Mouse (Mus musculus): ENCODE measurements around the gene Naa38. TPM values are rescaled to one million over a fixed set of nuclear protein-coding genes. Genes with fewer than 3 reads are reported as not detected.
"Not testable (repeated sequence)": the region's sequence is repeated elsewhere in the genome, so short reads cannot be mapped to it uniquely, and the experiment has no call there.

Naa38 gene
- total RNA-seq, 2 experiments from 2014 or later: 97.9 to 108 TPM

GRCm38 (mm10) chr11:69371601-69372000, 23.7 kb upstream of the Naa38 start:
- DNase-seq (ENCODE audit: low spot score in 2 of 2): peak in 1 of 2 experiments; percentile 18
- intact Hi-C loops (cut with DNase I): no loop called here

GRCm38 (mm10) chr11:69372056-69372779, 23.1 kb upstream of the Naa38 start:
- DNase-seq (ENCODE audit: low spot score in 2 of 2): peak; percentile 53 to 61
- intact Hi-C loops (cut with DNase I): no loop called here

- no peak for DNase-seq (ENCODE audit: low spot score in 2 of 2)
- intact Hi-C loops (cut with DNase I): no loop called here
Observed at GRCm38 (mm10) chr11:69372780-69373170, 22.5 kb upstream of the Naa38 start.

- DNase-seq (ENCODE audit: low spot score in 2 of 2): no peak
- intact Hi-C loops (cut with DNase I): no loop called here
Observed at GRCm38 (mm10) chr11:69373223-69373965, 21.9 kb upstream of the Naa38 start.

GRCm38 (mm10) chr11:69375646-69376045, 19.6 kb upstream of the Naa38 start:
- no peak for DNase-seq (ENCODE audit: low spot score in 2 of 2)
- intact Hi-C loops (cut with DNase I): no loop called here

GRCm38 (mm10) chr11:69377766-69378165, 17.5 kb upstream of the Naa38 start:
- intact Hi-C loops (cut with DNase I): no loop called here
- no peak for DNase-seq (ENCODE audit: low spot score in 2 of 2)

- DNase-seq (ENCODE audit: low spot score in 2 of 2): no peak
- intact Hi-C loops (cut with DNase I): no loop called here
Observed at GRCm38 (mm10) chr11:69379600-69379999, 15.7 kb upstream of the Naa38 start.

GRCm38 (mm10) chr11:69381356-69381755, 13.9 kb upstream of the Naa38 start:
- intact Hi-C loops (cut with DNase I): no loop called here
- no peak for DNase-seq (ENCODE audit: low spot score in 2 of 2)

GRCm38 (mm10) chr11:69382478-69383105, 12.7 kb upstream of the Naa38 start:
- no peak for DNase-seq (ENCODE audit: low spot score in 2 of 2)
- intact Hi-C loops (cut with DNase I): no loop called here

- intact Hi-C loops (cut with DNase I): loop anchor here (5.0 kb wide), 2 partner anchors 58 to 193 kb away; partner anchors contain the start of gene Kcnab3
Observed at GRCm38 (mm10) chr11:69384979-69385378, 10.3 kb upstream of the Naa38 start.

GRCm38 (mm10) chr11:69386758-69387157, 8.5 kb upstream of the Naa38 start:
- intact Hi-C loops (cut with DNase I): loop anchor here (5.0 kb wide), 2 partner anchors 59 to 194 kb away; partner anchors contain the start of gene Kcnab3
- no peak for DNase-seq (ENCODE audit: low spot score in 2 of 2)

More at GRCm38 (mm10) chr11:69384979-69385378, 10.3 kb upstream of the Naa38 start:
- no peak for DNase-seq (ENCODE audit: low spot score in 2 of 2)

GRCm38 (mm10) chr11:69388680-69389079, 6.6 kb upstream of the Naa38 start:
- no peak for DNase-seq (ENCODE audit: low spot score in 2 of 2)
- intact Hi-C loops (cut with DNase I): loop anchor here (5.0 kb wide), 2 partner anchors 61 to 196 kb away; partner anchors contain the start of gene Kcnab3

- no peak for DNase-seq (ENCODE audit: low spot score in 2 of 2)
- intact Hi-C loops (cut with DNase I): loop anchor here (1.0 to 5.0 kb wide), 4 partner anchors 62 to 197 kb away; partner anchors contain the start of gene Kcnab3
Observed at GRCm38 (mm10) chr11:69389531-69390399, 5.5 kb upstream of the Naa38 start.

GRCm38 (mm10) chr11:69390400-69391034, 4.8 kb upstream of the Naa38 start:
- DNase-seq (ENCODE audit: low spot score in 2 of 2): peak in 1 of 2 experiments; percentile 67
- intact Hi-C loops (cut with DNase I): loop anchor here (1.0 to 2.0 kb wide), 2 partner anchors 118 to 132 kb away; no protein-coding TSS in a partner anchor

- intact Hi-C loops (cut with DNase I): loop anchor here (2.0 to 5.0 kb wide), 2 partner anchors 128 to 183 kb away; no protein-coding TSS in a partner anchor
- not testable (repeated sequence) for DNase-seq (ENCODE audit: low spot score in 2 of 2)
Observed at GRCm38 (mm10) chr11:69394591-69395167, 608 bp upstream of the Naa38 start.

GRCm38 (mm10) chr11:69395634-69396373, 517 bp downstream of the Naa38 start:
- peak; percentile 96 for DNase-seq (ENCODE audit: low spot score in 2 of 2)
- intact Hi-C loops (cut with DNase I): loop anchor here (2.0 to 5.0 kb wide), 2 partner anchors 129 to 181 kb away; no protein-coding TSS in a partner anchor

- no peak for DNase-seq (ENCODE audit: low spot score in 2 of 2)
Observed at GRCm38 (mm10) chr11:69396772-69397171, 1.5 kb downstream of the Naa38 start.

More at GRCm38 (mm10) chr11:69396772-69397171, 1.5 kb downstream of the Naa38 start:
- intact Hi-C loops (cut with DNase I): loop anchor here (5.0 kb wide), 1 partner anchor 181 kb away; no protein-coding TSS in a partner anchor
